Mouse (Mus musculus) right cerebral cortex, adult 2 months (tissue): ENCODE measurements around the gene Stmn1.

Experiments used
- DNase-seq, 2 experiments: peaks; one replicate each; pipeline ENCODE4 v3.0.0; 2021 to 2022; ENCODE audit warnings: low spot score in 2 of 2

Stmn1 gene

GRCm38 (mm10) chr4:134511730-134512129 is 43.6 kb downstream of the Stmn1 start:
- DNase-seq: no peak

- DNase-seq: peak in 1 of 2 experiments; percentile 46
Observed at GRCm38 (mm10) chr4:134512798-134513197, 44.7 kb downstream of the Stmn1 start.

GRCm38 (mm10) chr4:134514309-134514930 is 46.3 kb downstream of the Stmn1 start:
- no peak for DNase-seq

DNA sequence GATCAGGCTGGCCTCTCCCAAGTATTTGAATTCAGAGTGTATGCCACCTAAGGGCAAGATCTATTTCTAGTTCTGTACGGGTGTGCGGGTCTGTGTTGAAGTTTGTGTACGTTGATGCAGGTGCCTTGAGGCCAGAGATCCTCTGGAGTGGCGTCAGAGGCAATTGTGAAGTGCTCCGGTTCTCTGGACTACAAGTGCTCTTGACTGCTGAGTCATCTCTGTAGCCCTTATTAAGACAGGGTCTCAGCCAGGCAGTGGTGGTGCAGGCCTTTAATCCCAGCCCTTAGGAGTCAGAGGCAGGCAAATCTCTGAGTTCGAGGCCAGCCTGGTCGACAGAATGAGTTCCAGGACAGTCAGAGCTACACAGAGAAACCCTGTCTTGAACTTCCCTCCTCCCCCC is 47.5 kb downstream of the Stmn1 start:
- DNase-seq: no peak

- peak; percentile 62 to 66 for DNase-seq
Observed at GRCm38 (mm10) chr4:134516981-134517380, 48.9 kb downstream of the Stmn1 start.

DNA sequence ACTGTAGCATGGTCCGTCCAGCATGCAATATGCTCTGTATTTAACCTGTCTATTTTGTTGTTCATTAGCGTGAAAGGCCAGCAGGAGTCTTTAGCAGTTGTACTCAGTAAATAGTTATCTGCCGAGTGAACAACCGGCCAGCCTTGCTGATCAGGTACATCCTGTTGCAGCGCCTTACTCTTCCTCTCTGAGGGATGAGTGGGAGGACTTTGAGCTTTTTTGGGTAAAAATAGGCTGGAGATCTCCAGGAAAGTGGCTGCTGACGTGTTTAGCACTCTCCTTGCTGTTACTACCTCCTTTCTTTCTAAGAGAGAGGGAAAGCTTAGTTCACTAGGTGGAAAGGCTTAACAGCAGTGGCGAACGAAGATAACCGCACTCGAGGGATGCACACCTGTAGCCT is 49.6 kb downstream of the Stmn1 start:
- DNase-seq: peak; percentile 53

DNA sequence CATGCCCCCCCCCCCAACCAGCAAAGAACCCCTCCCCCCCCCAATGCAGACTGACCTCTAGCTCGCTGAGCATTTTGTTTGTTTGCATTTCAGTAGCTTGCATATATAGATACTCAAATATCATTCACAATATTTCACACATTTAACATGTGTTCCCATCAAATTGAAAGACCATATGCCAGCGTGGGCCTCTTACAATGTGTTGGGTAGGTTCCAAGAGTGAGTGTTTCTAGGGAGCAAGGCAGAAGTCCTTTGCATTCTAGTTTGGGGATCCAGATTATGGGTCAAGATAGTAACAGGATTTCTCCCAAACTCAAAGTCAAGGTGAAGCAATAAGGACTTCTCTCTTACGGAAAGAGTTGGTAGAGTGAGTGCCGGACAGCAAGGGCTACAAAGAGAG is 50.4 kb downstream of the Stmn1 start:
- no peak for DNase-seq

DNA sequence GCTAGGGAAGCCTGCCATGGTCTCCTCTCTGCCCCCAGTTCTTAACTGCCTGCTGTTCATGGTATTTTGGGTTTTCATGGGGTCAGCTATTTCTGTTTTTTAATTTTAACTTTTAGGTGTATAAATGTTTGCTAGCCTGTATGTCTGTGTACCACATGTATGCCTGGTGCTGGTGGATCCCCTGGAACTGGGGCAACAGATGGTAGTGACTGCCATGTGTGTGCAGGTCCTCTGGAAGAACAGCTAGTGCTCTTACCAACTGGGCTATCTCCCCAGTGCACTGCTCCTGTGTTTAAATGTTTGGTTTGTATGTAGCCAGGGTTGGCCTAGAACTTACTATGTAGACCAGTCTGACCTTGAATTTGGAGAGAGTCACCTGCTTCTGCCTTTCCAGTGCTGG is 51.2 kb downstream of the Stmn1 start:
- no peak for DNase-seq
